In genomic region chr12:112925950-112926349, GRCm38 (mm10) we compare ENCODE assay signal across 23 mouse cellular contexts. TPM values are rescaled to one million over a fixed set of nuclear protein-coding genes. Genes with fewer than 3 reads are reported as not detected.
DNase-seq lines count a peak whose midpoint lies in the region; ATAC-seq and TF ChIP-seq lines count a peak whose summit lies in the region.
"Had no signal": no experiment of that assay in that cellular context is flagged by ENCODE, and none has a peak within 500 bp of the region (broad histone marks: within the 10 kb centered on the region; RNA-seq: fewer than 3 reads in every experiment).

No protein-coding gene starts in this region.

- no peak overlapping the region for H3K4me3 ChIP-seq in hindbrain, postnatal 0 days (ENCODE audit: low read length)
- no peak overlapping the region for H3K4me3 ChIP-seq in hindbrain, embryonic 10.5 days
- H3K4me3 ChIP-seq in liver, embryonic 14.5 days (ENCODE audit: insufficient read depth in 1 of 2, low read depth in 2 of 2, low read length in 2 of 2): no peak overlapping the region
- no peak overlapping the region for H3K4me3 ChIP-seq in liver, embryonic 11.5 days (ENCODE audit: low read depth, low read length)
- no peak overlapping the region for H3K4me3 ChIP-seq in MEL (ENCODE audit: control insufficient read depth in 1 of 2, insufficient read depth in 1 of 2, low read depth in 2 of 2, low read length in 2 of 2)
- H3K4me3 ChIP-seq: erythroblast, embryonic 14.5 days; heart, embryonic 13.5 days; hindbrain, embryonic 15.5 days; neural tube, embryonic 12.5 days had no signal

- ATAC-seq in hindbrain, postnatal 0 days: no peak
- no peak for ATAC-seq in liver, embryonic 14.5 days (ENCODE audit: insufficient read depth)
- ATAC-seq in liver, embryonic 11.5 days (replicated peaks; ENCODE audit: low FRiP score): no peak
- ATAC-seq: activated CD4-positive, CD25-positive, alpha-beta regulatory T cell, adult 4 months; forebrain, embryonic 14.5 days had no signal

- no peaks in the 10 kb centered on the region for H3K79me2 ChIP-seq in MEL (ENCODE audit: control insufficient read depth, insufficient read depth, low read length, poor library complexity)

- H3K27me3 ChIP-seq in hindbrain, postnatal 0 days (ENCODE audit: insufficient read depth, low read length): no peaks in the 10 kb centered on the region
- H3K27me3 ChIP-seq in hindbrain, embryonic 10.5 days (ENCODE audit: insufficient read depth, poor library complexity, severe bottlenecking): peaks cover 69% of the 10 kb centered on the region
- H3K27me3 ChIP-seq in liver, embryonic 14.5 days (ENCODE audit: control insufficient read depth, insufficient read depth, low read length): peaks cover 42% of the 10 kb centered on the region
- H3K27me3 ChIP-seq in liver, embryonic 11.5 days (replicated peaks; ENCODE audit: control insufficient read depth, insufficient read depth, low read length): peaks cover 54% of the 10 kb centered on the region
- H3K27me3 ChIP-seq in MEL (ENCODE audit: control insufficient read depth in 1 of 2, insufficient read depth in 2 of 2, low read length in 2 of 2): no peaks in the 10 kb centered on the region
- H3K27me3 ChIP-seq: hindbrain, embryonic 15.5 days had no signal

- TF ChIP-seq EP300 in liver, embryonic 14.5 days (IDR thresholded peaks at IDR 0.05; ENCODE audit: low read depth): no peak
- TF ChIP-seq EP300 in MEL (IDR thresholded peaks at IDR 0.05; ENCODE audit: low read depth in 1 of 2, low read length in 2 of 2): no peak

- TF ChIP-seq CTCF in hindbrain, postnatal 0 days (IDR thresholded peaks at IDR 0.05; ENCODE audit: low read depth): peak; percentile 55
- peak; percentile 33; the same call in 1 of the 2 replicates for TF ChIP-seq CTCF in liver, embryonic 14.5 days (IDR thresholded peaks at IDR 0.05; ENCODE audit: low read depth)
- TF ChIP-seq CTCF in MEL (IDR thresholded peaks at IDR 0.05 in 2 of 3, conservative IDR thresholded peaks at IDR 0.05 in 1 of 3; ENCODE audit: control insufficient read depth in 1 of 3, insufficient read depth in 1 of 3, low read depth in 2 of 3, low read length in 3 of 3, poor library complexity in 1 of 3, severe bottlenecking in 1 of 3): peak in 1 of 3 experiments; percentile 13; a peak in 2 of 6 replicates

- TF ChIP-seq RAD21 in MEL (IDR thresholded peaks at IDR 0.05; ENCODE audit: low read depth, low read length): no peak

- 85% methylated on average over 6 of the region's 6 CpGs for WGBS in hindbrain, postnatal 0 days
- 82% methylated on average over 6 of the region's 6 CpGs for WGBS in hindbrain, embryonic 10.5 days
- 62% methylated on average over 6 of the region's 6 CpGs for WGBS in liver, embryonic 14.5 days (ENCODE audit: insufficient replicate concordance)
- 81% methylated on average over 6 of the region's 6 CpGs for WGBS in liver, embryonic 11.5 days

- H3K36me3 ChIP-seq in hindbrain, postnatal 0 days (ENCODE audit: insufficient read depth, low read length): 0 out of 2 replicates have a peak, but pooled peaks cover 3% of the 10 kb centered on the region
- H3K36me3 ChIP-seq in hindbrain, embryonic 10.5 days: no peaks in the 10 kb centered on the region
- no peaks in the 10 kb centered on the region for H3K36me3 ChIP-seq in liver, embryonic 14.5 days (replicated peaks; ENCODE audit: control insufficient read depth, insufficient read depth, low read depth)
- H3K36me3 ChIP-seq in liver, embryonic 11.5 days (ENCODE audit: control insufficient read depth, insufficient read depth, low read length): no peaks in the 10 kb centered on the region
- no peaks in the 10 kb centered on the region for H3K36me3 ChIP-seq in MEL (ENCODE audit: control insufficient read depth in 1 of 2, insufficient read depth in 2 of 2, low read length in 2 of 2)
- H3K36me3 ChIP-seq: heart, embryonic 13.5 days; hindbrain, embryonic 15.5 days; neural tube, embryonic 12.5 days had no signal

- H3K9me3 ChIP-seq in hindbrain, postnatal 0 days (ENCODE audit: low read length): no peaks in the 10 kb centered on the region
- no peaks in the 10 kb centered on the region for H3K9me3 ChIP-seq in hindbrain, embryonic 10.5 days
- no peaks in the 10 kb centered on the region for H3K9me3 ChIP-seq in liver, embryonic 14.5 days (ENCODE audit: control insufficient read depth, low read length)
- no peaks in the 10 kb centered on the region for H3K9me3 ChIP-seq in liver, embryonic 11.5 days (ENCODE audit: control insufficient read depth, low read length)
- no peaks in the 10 kb centered on the region for H3K9me3 ChIP-seq in MEL (replicated peaks; ENCODE audit: insufficient read depth, low read length)
- H3K9me3 ChIP-seq: heart, embryonic 13.5 days; hindbrain, embryonic 15.5 days; neural tube, embryonic 12.5 days had no signal

- no peak overlapping the region for H3K27ac ChIP-seq in hindbrain, postnatal 0 days
- H3K27ac ChIP-seq in hindbrain, embryonic 10.5 days: no peak overlapping the region
- H3K27ac ChIP-seq in liver, embryonic 14.5 days: no peak overlapping the region
- no peak overlapping the region for H3K27ac ChIP-seq in liver, embryonic 11.5 days (ENCODE audit: low read depth, low read length)
- no peak overlapping the region for H3K27ac ChIP-seq in MEL (ENCODE audit: control insufficient read depth, low read depth, low read length)
- H3K27ac ChIP-seq: heart, embryonic 13.5 days; hindbrain, embryonic 15.5 days; neural tube, embryonic 12.5 days had no signal

- H3K4me2 ChIP-seq in hindbrain, postnatal 0 days (ENCODE audit: low read depth, low read length): no peak overlapping the region
- no peak overlapping the region for H3K4me2 ChIP-seq in liver, embryonic 14.5 days (ENCODE audit: low read depth)
- H3K4me2 ChIP-seq in liver, embryonic 11.5 days: no peak overlapping the region
- H3K4me2 ChIP-seq: heart, embryonic 13.5 days; midbrain, embryonic 11.5 days; neural tube, embryonic 12.5 days had no signal

- H3K4me1 ChIP-seq in hindbrain, postnatal 0 days (ENCODE audit: insufficient read depth, low read length): peaks cover 9% of the 10 kb centered on the region; the same call in 1 of the 2 replicates
- peaks cover 83% of the 10 kb centered on the region for H3K4me1 ChIP-seq in hindbrain, embryonic 10.5 days (replicated peaks)
- no peaks in the 10 kb centered on the region for H3K4me1 ChIP-seq in liver, embryonic 14.5 days (replicated peaks; ENCODE audit: control insufficient read depth in 2 of 2, insufficient read depth in 2 of 2, low read length in 1 of 2)
- peaks cover 8% of the 10 kb centered on the region for H3K4me1 ChIP-seq in liver, embryonic 11.5 days (replicated peaks; ENCODE audit: control insufficient read depth, insufficient read depth, low read length)
- H3K4me1 ChIP-seq in MEL (ENCODE audit: control insufficient read depth in 1 of 2, insufficient read depth in 2 of 2, low read length in 2 of 2): no peaks in the 10 kb centered on the region

- H3K9ac ChIP-seq in hindbrain, postnatal 0 days (replicated peaks; ENCODE audit: low read length): no peak overlapping the region
- no peak overlapping the region for H3K9ac ChIP-seq in liver, embryonic 14.5 days (replicated peaks)
- H3K9ac ChIP-seq in liver, embryonic 11.5 days (ENCODE audit: low read depth, low read length): no peak overlapping the region
- no peak overlapping the region for H3K9ac ChIP-seq in MEL (ENCODE audit: control insufficient read depth, low read depth, low read length, poor library complexity, severe bottlenecking)
- H3K9ac ChIP-seq: heart, embryonic 13.5 days; hindbrain, embryonic 15.5 days; neural tube, embryonic 12.5 days had no signal

- TF ChIP-seq POLR2A in MEL (IDR thresholded peaks at IDR 0.05; ENCODE audit: control insufficient read depth in 1 of 2, insufficient read depth in 1 of 2, low read depth in 1 of 2, low read length in 2 of 2, poor library complexity in 1 of 2): no peak

- no peak for DNase-seq in hindbrain, postnatal 0 days (ENCODE audit: low spot score)
- DNase-seq in hindbrain, embryonic 10.5 days (ENCODE audit: low spot score): no peak
- no peak for DNase-seq in liver, embryonic 14.5 days (ENCODE audit: low read depth in 3 of 3, low spot score in 3 of 3)
- DNase-seq in liver, embryonic 11.5 days (ENCODE audit: low spot score): no peak
- DNase-seq in 416B (ENCODE audit: low read depth): peak; percentile 23
- DNase-seq in MEL (ENCODE audit: low read depth, low spot score): no peak
- no peak for DNase-seq in cerebellum, postnatal 4 days (ENCODE audit: low spot score in 2 of 2)
- DNase-seq: adrenal gland, postnatal 14 days; cerebellum, adult 11 months; cerebellum, postnatal 14 days; gastrocnemius, postnatal 25 days; heart, postnatal 36 days; kidney, adult 11 months; left cerebral cortex, postnatal 4 days; thymus, postnatal 25 days had no signal

RNA-seq across cellular contexts. Expression of gene Jag2, which starts 3.6 kb away (rescaled TPM):
- 63.4 and 88.4 TPM in 2 replicates for total RNA-seq in hindbrain, postnatal 0 days (2014; rRNA removed)
- polyA plus RNA-seq in hindbrain, postnatal 0 days (2015; fragmentation: Nextera tagmentation; extraction: Ambion mirVana): 7.7 and 8.5 TPM in 2 replicates
- 4.7 and 4.8 TPM in 2 replicates for polyA plus RNA-seq in hindbrain, embryonic 10.5 days (2016; fragmentation: Nextera tagmentation; extraction: Ambion mirVana)
- 0.41 and 0.51 TPM in 2 replicates for polyA plus RNA-seq in liver, embryonic 14.5 days (2012; rRNA removed)
- polyA plus RNA-seq in liver, embryonic 14.5 days (2014; fragmentation: Nextera tagmentation; extraction: Ambion mirVana): 0.09 and 0.11 TPM in 2 replicates
- polyA plus RNA-seq in liver, embryonic 11.5 days (2014; fragmentation: Nextera tagmentation; extraction: Ambion mirVana): 0.39 and 1.4 TPM in 2 replicates
- total RNA-seq in MEL (2012; rRNA removed): 0.75 and 1.0 TPM in 2 replicates
- polyA plus RNA-seq in MEL (2012; ENCODE audit: insufficient read depth in 1 of 2, insufficient read length in 2 of 2, low read depth in 1 of 2, low replicate concordance in 2 of 2, missing spikeins in 1 of 2): 1 to 10 TPM in 1 of 2 experiments, not detected in 1; 3.9 TPM
- polyA plus RNA-seq: erythroblast, embryonic 14.5 days had no signal

RNA-seq across cellular contexts. Expression of gene Nudt14, which starts 16.0 kb away (rescaled TPM):
- 29.0 and 29.4 TPM in 2 replicates for total RNA-seq in hindbrain, postnatal 0 days (2014; rRNA removed)
- polyA plus RNA-seq in hindbrain, postnatal 0 days (2015; fragmentation: Nextera tagmentation; extraction: Ambion mirVana): 51.7 and 54.8 TPM in 2 replicates
- 79.5 and 83.0 TPM in 2 replicates for polyA plus RNA-seq in hindbrain, embryonic 10.5 days (2016; fragmentation: Nextera tagmentation; extraction: Ambion mirVana)
- polyA plus RNA-seq in liver, embryonic 14.5 days (2012; rRNA removed): 6.3 and 7.5 TPM in 2 replicates
- polyA plus RNA-seq in liver, embryonic 14.5 days (2014; fragmentation: Nextera tagmentation; extraction: Ambion mirVana): 16.9 and 18.4 TPM in 2 replicates
- polyA plus RNA-seq in liver, embryonic 11.5 days (2014; fragmentation: Nextera tagmentation; extraction: Ambion mirVana): 38.4 and 43.2 TPM in 2 replicates
- total RNA-seq in MEL (2012; rRNA removed): 19.0 and 20.1 TPM in 2 replicates
- 10 to 100 TPM in 1 of 2 experiments, not detected in 1; 61.0 TPM for polyA plus RNA-seq in MEL (2012; ENCODE audit: insufficient read depth in 1 of 2, insufficient read length in 2 of 2, low read depth in 1 of 2, low replicate concordance in 2 of 2, missing spikeins in 1 of 2)

RNA-seq across cellular contexts. Expression of gene Btbd6, which starts 50.3 kb away (rescaled TPM):
- total RNA-seq in hindbrain, postnatal 0 days (2014; rRNA removed): 71.0 and 76.1 TPM in 2 replicates
- 52.1 and 52.9 TPM in 2 replicates for polyA plus RNA-seq in hindbrain, postnatal 0 days (2015; fragmentation: Nextera tagmentation; extraction: Ambion mirVana)
- 22.8 and 27.2 TPM in 2 replicates for polyA plus RNA-seq in hindbrain, embryonic 10.5 days (2016; fragmentation: Nextera tagmentation; extraction: Ambion mirVana)
- polyA plus RNA-seq in liver, embryonic 14.5 days (2012; rRNA removed): 4.1 and 5.5 TPM in 2 replicates
- polyA plus RNA-seq in liver, embryonic 14.5 days (2014; fragmentation: Nextera tagmentation; extraction: Ambion mirVana): 3.3 and 4.6 TPM in 2 replicates
- 12.3 and 12.4 TPM in 2 replicates for polyA plus RNA-seq in liver, embryonic 11.5 days (2014; fragmentation: Nextera tagmentation; extraction: Ambion mirVana)
- total RNA-seq in MEL (2012; rRNA removed): 0.88 and 1.8 TPM in 2 replicates
- 1 to 10 TPM in 1 of 2 experiments, not detected in 1; 3.0 TPM for polyA plus RNA-seq in MEL (2012; ENCODE audit: insufficient read depth in 1 of 2, insufficient read length in 2 of 2, low read depth in 1 of 2, low replicate concordance in 2 of 2, missing spikeins in 1 of 2)

RNA-seq across cellular contexts. Expression of gene Gpr132, which starts 57.9 kb away (rescaled TPM):
- 0.10 TPM in 1 of 2 replicates, not detected in the other for total RNA-seq in hindbrain, postnatal 0 days (2014; rRNA removed)
- polyA plus RNA-seq in hindbrain, postnatal 0 days (2015; fragmentation: Nextera tagmentation; extraction: Ambion mirVana): 0.05 TPM in 1 of 2 replicates, not detected in the other
- 0.06 and 0.08 TPM in 2 replicates for polyA plus RNA-seq in hindbrain, embryonic 10.5 days (2016; fragmentation: Nextera tagmentation; extraction: Ambion mirVana)
- polyA plus RNA-seq in liver, embryonic 14.5 days (2012; rRNA removed): 0.30 and 0.51 TPM in 2 replicates
- polyA plus RNA-seq in liver, embryonic 14.5 days (2014; fragmentation: Nextera tagmentation; extraction: Ambion mirVana): 0.16 and 0.27 TPM in 2 replicates
- 0.53 and 0.62 TPM in 2 replicates for polyA plus RNA-seq in liver, embryonic 11.5 days (2014; fragmentation: Nextera tagmentation; extraction: Ambion mirVana)
- total RNA-seq in MEL (2012; rRNA removed): 6.5 and 6.8 TPM in 2 replicates
- polyA plus RNA-seq in MEL (2012; ENCODE audit: insufficient read depth in 1 of 2, insufficient read length in 2 of 2, low read depth in 1 of 2, low replicate concordance in 2 of 2, missing spikeins in 1 of 2): 1 to 10 TPM in 1 of 2 experiments, not detected in 1; 5.4 TPM
- total RNA-seq: layer of hippocampus, adult 18-20 months; left cerebral cortex, postnatal 4 days had no signal
- polyA plus RNA-seq: forebrain, embryonic 14.5 days; hindbrain, embryonic 15.5 days; midbrain, embryonic 11.5 days; neural tube, embryonic 12.5 days had no signal
